Mouse (Mus musculus) kidney, embryonic 14.5 days (tissue): ENCODE measurements at regions not wholly inside any gene's neighbourhood (a gene's known extent, or its start where the extent isn't known, plus 50 kb on each side); places are given as distances from the start of the nearest gene placed in this dataset.

Experiments
- ATAC-seq: fragments of 200-750 bp; cut with Nextera tagmentation; 2 replicates; pipeline ENCODE4 v1.8.0; 2017; ENCODE audit warnings: moderate number of reproducible peaks, mild to moderate bottlenecking, moderate TSS enrichment, moderate library complexity; ENCODE audit not compliant: low FRiP score, low TSS enrichment
- H3K27ac ChIP-seq: fragments of 300-500 bp; sonication (generic); 2 replicates; pipeline ENCODE4 v1.5.1; 2014; ENCODE audit warnings: low read depth, mild to moderate bottlenecking, low read length, moderate library complexity, mixed read lengths
- H3K27me3 ChIP-seq: fragments of 300-500 bp; sonication (generic); 2 replicates; pipeline ENCODE4 v1.6.1; 2014; ENCODE audit warnings: mild to moderate bottlenecking, low read length; ENCODE audit not compliant: control insufficient read depth, insufficient read depth
- H3K36me3 ChIP-seq: fragments of 300-500 bp; sonication (generic); 2 replicates; pipeline ENCODE4 v1.6.1; 2014; ENCODE audit warnings: low read length, mixed read lengths; ENCODE audit not compliant: control insufficient read depth, insufficient read depth
- H3K4me1 ChIP-seq: fragments of 300-500 bp; sonication (generic); 2 replicates; pipeline ENCODE4 v1.6.1; 2014; ENCODE audit warnings: low read length, mixed read lengths; ENCODE audit not compliant: control insufficient read depth, insufficient read depth
- H3K4me2 ChIP-seq: fragments of 300-500 bp; sonication (generic); replicated peaks from 2 replicates; pipeline ENCODE4 v1.6.1; 2014; ENCODE audit warnings: low read depth, mild to moderate bottlenecking, low read length
- H3K4me3 ChIP-seq: fragments of 300-500 bp; sonication (generic); 2 replicates; pipeline ENCODE4 v1.5.1; 2014; ENCODE audit warnings: mild to moderate bottlenecking, low read length
- H3K9ac ChIP-seq: fragments of 300-500 bp; sonication (generic); 2 replicates; pipeline ENCODE4 v1.6.1; 2014; ENCODE audit warnings: low read depth, mild to moderate bottlenecking, low read length, moderate library complexity
- H3K9me3 ChIP-seq: fragments of 300-500 bp; sonication (generic); 2 replicates; pipeline ENCODE4 v1.6.1; 2016; ENCODE audit warnings: low read length; ENCODE audit not compliant: control insufficient read depth
- WGBS: fragments of 180-500 bp; shearing (Covaris S2); extraction: QIAGEN DNeasy Blood & Tissue Kit; methylation state at CpG from one replicate; pipeline ENCODE4 v1.1.7; 2014; 5-methylcytosine and 5-hydroxymethylcytosine counted together

DNA sequence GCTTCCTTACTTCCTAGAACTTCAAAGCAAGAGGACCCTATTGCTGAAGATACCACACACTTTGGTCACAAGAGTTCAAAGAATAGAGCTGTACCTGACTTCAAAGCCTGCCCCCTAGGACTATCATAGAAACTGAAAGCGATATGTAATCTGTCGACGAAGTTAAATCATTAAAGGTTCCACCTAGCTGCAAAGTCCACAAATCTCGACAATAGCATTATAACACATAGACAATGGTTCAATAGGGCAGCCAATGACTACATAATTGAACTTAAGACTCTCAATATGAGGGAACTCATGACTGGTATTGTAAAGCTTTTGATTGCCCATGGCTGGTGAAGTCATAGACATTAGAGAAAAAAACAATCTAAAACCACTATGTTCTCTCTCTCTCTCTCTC is 200.8 kb downstream of the Fscb start:
- WGBS, result 83% methylated on average over 4 of the region's 4 CpGs
- no peak overlapping the region for H3K4me3 ChIP-seq
- no peaks in the 10 kb centered on the region for H3K36me3 ChIP-seq
- H3K4me2 ChIP-seq, result no peak overlapping the region
- ATAC-seq, result no peak
- no peaks in the 10 kb centered on the region for H3K27me3 ChIP-seq
- H3K9me3 ChIP-seq, result no peaks in the 10 kb centered on the region
- H3K9ac ChIP-seq, result no peak overlapping the region
- no peaks in the 10 kb centered on the region for H3K4me1 ChIP-seq
- no peak overlapping the region for H3K27ac ChIP-seq

DNA sequence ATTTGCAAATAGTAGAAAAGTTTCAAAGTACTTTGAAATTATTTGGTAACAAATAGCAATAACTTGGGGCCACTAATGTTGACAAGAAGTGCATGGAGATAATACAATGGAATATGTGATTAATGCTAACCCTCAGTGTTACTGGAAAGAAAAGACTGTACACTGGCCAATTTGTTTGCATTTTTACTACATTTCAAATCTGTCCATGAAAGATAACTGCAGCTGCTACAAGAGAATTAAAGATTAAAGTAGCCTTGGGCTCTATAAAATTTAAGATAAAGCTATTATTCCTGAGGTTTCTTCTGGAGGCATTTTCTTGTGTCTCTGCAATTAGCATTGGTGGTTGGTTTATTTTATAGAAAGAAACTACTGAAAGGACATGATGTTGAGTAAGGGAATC is 208.4 kb downstream of the Fscb start:
- Histone ChIP-seq H3K27ac (no peak overlapping the region), H3K4me2 (no peak overlapping the region), H3K4me3 (no peak overlapping the region), H3K9me3 (no peaks in the 10 kb centered on the region), H3K36me3 (no peaks in the 10 kb centered on the region), H3K27me3 (no peaks in the 10 kb centered on the region), H3K9ac (no peak overlapping the region), H3K4me1 (no peaks in the 10 kb centered on the region)
- ATAC-seq, result no peak

DNA sequence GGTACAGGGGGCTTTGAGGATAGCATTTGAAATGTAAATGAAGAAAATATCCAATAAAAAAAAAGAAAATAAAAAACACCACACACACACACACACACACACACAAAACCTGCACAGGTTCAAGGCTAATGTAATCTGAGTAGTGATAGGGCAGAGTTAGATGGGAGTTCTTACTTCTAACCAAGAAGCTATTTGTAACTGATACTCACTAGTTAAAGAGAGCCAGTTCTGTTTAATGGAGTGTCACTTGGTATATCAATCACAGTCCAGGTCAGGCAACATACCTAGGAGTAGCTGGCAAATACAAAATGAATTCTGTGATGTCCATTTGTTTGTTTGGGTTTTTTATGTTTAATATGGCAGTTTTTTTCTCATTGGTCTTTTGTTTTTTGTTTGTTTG is 219.5 kb downstream of the Fscb start:
- peak; percentile 86 for ATAC-seq
- no peak overlapping the region for H3K27ac ChIP-seq
- H3K4me1 ChIP-seq, result no peaks in the 10 kb centered on the region
- H3K36me3 ChIP-seq, result no peaks in the 10 kb centered on the region
- no peak overlapping the region for H3K4me2 ChIP-seq
- H3K9ac ChIP-seq, result no peak overlapping the region
- no peak overlapping the region for H3K4me3 ChIP-seq
- no peaks in the 10 kb centered on the region for H3K27me3 ChIP-seq
- no peaks in the 10 kb centered on the region for H3K9me3 ChIP-seq

DNA sequence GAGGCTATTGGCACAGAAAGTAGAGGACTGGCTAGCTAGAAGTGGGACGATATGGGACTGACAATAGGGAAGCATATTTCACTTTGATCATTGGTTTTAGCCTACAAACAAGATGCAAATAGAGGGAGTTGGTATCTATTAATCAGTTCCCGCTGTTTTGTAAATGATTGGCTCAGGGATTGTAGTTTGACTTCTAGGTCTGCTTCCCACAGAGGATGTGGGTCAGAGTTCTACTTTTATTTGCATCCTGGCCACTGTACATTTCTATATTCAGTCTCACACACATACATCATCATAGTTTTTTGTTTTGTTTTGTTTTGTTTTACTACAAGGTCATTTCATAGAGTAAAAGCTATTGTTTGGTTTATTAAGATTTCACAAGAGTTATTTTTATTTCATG is 224.5 kb downstream of the Fscb start:
- Histone ChIP-seq H3K4me3 (no peak overlapping the region), H3K27ac (no peak overlapping the region), H3K9me3 (no peaks in the 10 kb centered on the region), H3K4me1 (no peaks in the 10 kb centered on the region), H3K36me3 (no peaks in the 10 kb centered on the region), H3K4me2 (no peak overlapping the region), H3K27me3 (no peaks in the 10 kb centered on the region), H3K9ac (no peak overlapping the region)
- WGBS, result 69% methylated on average over 2 of the region's 2 CpGs
- ATAC-seq, result no peak

DNA sequence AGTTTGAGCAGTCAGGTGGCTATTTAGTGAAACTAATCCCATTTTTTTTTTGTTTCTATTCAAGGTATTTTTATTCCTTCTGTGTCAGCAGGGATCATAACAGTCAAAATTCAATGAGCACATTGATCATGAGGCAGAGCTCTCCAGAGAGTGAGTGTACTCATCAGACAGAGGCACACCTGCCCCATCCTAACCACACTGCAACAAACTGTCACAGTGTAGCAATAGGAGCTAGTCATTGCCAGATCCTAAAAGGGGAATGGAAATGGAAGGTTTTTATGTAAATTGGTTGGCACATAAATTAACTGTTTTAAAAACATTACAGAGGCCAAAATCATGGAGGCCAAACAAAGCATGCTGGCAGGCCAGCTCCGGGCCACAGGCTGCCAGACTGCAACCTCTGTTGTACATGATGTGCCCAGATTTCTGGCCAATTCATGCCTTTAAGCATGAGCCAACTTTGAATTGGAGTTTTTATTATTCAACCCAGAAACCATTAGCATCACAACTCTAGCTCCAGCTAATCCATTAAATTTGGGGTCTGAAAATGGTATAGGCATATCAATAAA is 244.9 kb downstream of the Fscb start:
- Histone ChIP-seq H3K4me3 (no peak overlapping the region), H3K27me3 (no peaks in the 10 kb centered on the region), H3K9ac (no peak overlapping the region)

DNA sequence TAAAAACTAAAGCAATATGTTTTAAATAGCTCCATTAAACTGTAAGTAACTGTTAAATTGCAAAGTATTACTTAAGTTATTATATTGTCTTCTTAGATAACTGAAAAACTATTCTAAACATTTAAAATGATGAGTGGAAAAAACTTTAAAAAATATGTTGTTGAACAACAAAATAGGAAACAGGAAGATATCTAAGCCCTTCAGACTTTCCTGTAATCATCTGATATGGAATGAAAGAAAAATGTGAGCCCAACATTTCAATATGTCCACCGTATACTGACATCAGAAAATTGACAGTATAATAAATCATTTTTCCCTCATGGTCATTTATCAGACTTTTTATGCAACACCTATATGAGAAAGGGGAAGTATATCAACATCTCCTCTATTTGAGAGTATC is 258.1 kb downstream of the Fscb start:
- no peak overlapping the region for H3K4me3 ChIP-seq
- H3K27me3 ChIP-seq, result no peaks in the 10 kb centered on the region
- no peak for ATAC-seq
- no peak overlapping the region for H3K4me2 ChIP-seq
- 94% methylated on average over 1 of the region's 1 CpGs for WGBS
- no peak overlapping the region for H3K9ac ChIP-seq
- H3K4me1 ChIP-seq, result no peaks in the 10 kb centered on the region
- no peaks in the 10 kb centered on the region for H3K36me3 ChIP-seq
- H3K27ac ChIP-seq, result no peak overlapping the region
- H3K9me3 ChIP-seq, result no peaks in the 10 kb centered on the region

More for the DNA sequence above, 244.9 kb downstream of the Fscb start:
- Histone ChIP-seq H3K4me2 (no peak overlapping the region), H3K4me1 (no peaks in the 10 kb centered on the region), H3K27ac (no peak overlapping the region), H3K36me3 (no peaks in the 10 kb centered on the region), H3K9me3 (no peaks in the 10 kb centered on the region)
- WGBS, result 79% methylated on average over 1 of the region's 1 CpGs
- ATAC-seq, result no peak

DNA sequence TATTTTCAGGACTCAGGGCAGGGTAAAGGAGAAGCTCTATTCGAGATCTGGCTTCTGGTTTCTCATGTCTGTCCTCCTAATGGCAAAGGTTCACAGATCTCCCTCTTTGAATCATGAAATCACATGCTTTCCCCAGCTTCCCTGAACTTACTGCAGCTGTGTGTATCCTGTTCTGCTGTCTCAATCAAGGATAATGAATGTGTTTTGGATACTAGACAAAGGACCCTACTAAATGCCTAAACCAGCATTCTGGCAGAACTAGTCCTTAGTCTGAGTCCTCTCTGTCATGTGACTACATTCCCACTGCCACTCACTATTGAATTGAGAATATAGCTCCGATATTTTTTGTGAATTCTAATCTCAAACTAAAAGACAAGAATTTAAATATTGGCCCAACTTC is 276.1 kb downstream of the Fscb start:
- Histone ChIP-seq H3K27me3 (no peaks in the 10 kb centered on the region), H3K4me1 (no peaks in the 10 kb centered on the region), H3K9me3 (no peaks in the 10 kb centered on the region), H3K36me3 (no peaks in the 10 kb centered on the region), H3K9ac (no peak overlapping the region), H3K4me3 (no peak overlapping the region), H3K27ac (no peak overlapping the region), H3K4me2 (no peak overlapping the region)
- ATAC-seq, result no peak
- WGBS, result 75% methylated on average over 2 of the region's 2 CpGs
